Mouse (Mus musculus): ENCODE data around the gene Thy1. TPM values are rescaled to one million over a fixed set of nuclear protein-coding genes. Genes with fewer than 3 reads are reported as not detected.

The Thy1 gene
- total RNA-seq, 2 experiments from 2014 or later = 44.1 to 46.3 TPM

DNA sequence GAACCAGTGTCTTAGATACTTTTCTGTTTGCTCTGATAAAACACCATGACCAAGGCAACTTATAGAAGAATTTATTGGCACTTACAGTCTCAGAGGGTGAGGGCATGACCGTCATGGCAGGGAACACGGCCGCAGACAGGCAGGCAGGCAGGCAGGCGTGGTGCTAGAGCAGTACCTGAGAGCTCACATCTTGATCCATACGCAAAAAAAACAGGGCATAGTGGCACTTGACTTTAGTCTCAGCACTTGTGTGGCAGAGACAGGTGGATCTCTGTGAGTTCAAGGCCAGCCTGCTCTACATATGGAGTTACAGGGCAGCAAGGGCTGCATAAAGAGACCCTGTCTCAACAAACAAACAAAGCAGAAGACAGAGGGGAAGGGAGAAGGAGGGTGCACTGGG lies 9.9 kb upstream of the Thy1 start:
- no peak for DNase-seq (ENCODE audit: low spot score in 2 of 2)

GRCm38 (mm10) chr9:44033957-44034727 lies 9.0 kb upstream of the Thy1 start:
- no peak for DNase-seq (ENCODE audit: low spot score in 2 of 2)

DNA sequence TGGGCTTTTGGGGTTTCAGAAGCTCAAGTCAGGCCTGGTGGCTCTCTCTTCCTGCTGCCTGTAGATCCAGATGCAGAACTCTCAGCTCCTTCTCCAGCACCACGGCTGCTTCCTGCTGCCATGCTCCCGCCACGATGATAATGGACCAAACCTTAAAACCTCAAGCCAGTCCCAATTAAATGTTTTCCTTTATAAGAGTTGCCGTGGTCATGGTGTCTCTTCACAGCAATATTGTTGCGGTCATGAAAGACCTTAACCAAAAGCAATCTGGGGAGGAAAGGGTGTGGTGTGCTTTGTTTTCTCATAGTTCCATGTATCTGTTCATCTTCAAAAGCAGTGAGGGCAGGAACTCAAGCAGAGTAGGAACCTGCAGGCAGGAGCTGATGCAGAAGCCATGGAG lies 6.1 kb upstream of the Thy1 start:
- DNase-seq (ENCODE audit: low spot score in 2 of 2) = no peak

GRCm38 (mm10) chr9:44041511-44042395 lies 1.4 kb upstream of the Thy1 start:
- no peak for DNase-seq (ENCODE audit: low spot score in 2 of 2)

GRCm38 (mm10) chr9:44042396-44042680 lies 846 bp upstream of the Thy1 start:
- no peak for DNase-seq (ENCODE audit: low spot score in 2 of 2)

- DNase-seq (ENCODE audit: low spot score in 2 of 2) = no peak
Measured at GRCm38 (mm10) chr9:44043708-44044425, 683 bp downstream of the Thy1 start.

GRCm38 (mm10) chr9:44044426-44045157 lies 1.4 kb downstream of the Thy1 start:
- no peak for DNase-seq (ENCODE audit: low spot score in 2 of 2)

GRCm38 (mm10) chr9:44045158-44045883 lies 2.1 kb downstream of the Thy1 start:
- no peak for DNase-seq (ENCODE audit: low spot score in 2 of 2)

- no peak for DNase-seq (ENCODE audit: low spot score in 2 of 2)
Measured at GRCm38 (mm10) chr9:44045884-44046272, 2.7 kb downstream of the Thy1 start.

DNA sequence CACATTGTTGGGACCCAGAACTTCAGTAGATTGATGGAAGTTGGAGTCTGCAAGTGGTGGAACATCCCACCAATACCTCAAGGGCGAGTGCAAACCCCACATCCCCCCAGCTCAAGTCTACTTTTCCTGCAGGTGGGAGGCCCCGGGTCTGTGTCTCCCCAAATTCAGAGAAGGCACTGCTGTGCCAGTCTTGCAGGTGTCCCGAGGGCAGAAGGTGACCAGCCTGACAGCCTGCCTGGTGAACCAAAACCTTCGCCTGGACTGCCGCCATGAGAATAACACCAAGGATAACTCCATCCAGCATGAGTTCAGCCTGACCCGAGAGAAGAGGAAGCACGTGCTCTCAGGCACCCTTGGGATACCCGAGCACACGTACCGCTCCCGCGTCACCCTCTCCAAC lies 3.2 kb downstream of the Thy1 start:
- DNase-seq (ENCODE audit: low spot score in 2 of 2) = no peak

GRCm38 (mm10) chr9:44047071-44047470 lies 3.9 kb downstream of the Thy1 start:
- no peak for DNase-seq (ENCODE audit: low spot score in 2 of 2)

- no peak for DNase-seq (ENCODE audit: low spot score in 2 of 2)
Measured at GRCm38 (mm10) chr9:44047571-44048490, 4.6 kb downstream of the Thy1 start.

DNA sequence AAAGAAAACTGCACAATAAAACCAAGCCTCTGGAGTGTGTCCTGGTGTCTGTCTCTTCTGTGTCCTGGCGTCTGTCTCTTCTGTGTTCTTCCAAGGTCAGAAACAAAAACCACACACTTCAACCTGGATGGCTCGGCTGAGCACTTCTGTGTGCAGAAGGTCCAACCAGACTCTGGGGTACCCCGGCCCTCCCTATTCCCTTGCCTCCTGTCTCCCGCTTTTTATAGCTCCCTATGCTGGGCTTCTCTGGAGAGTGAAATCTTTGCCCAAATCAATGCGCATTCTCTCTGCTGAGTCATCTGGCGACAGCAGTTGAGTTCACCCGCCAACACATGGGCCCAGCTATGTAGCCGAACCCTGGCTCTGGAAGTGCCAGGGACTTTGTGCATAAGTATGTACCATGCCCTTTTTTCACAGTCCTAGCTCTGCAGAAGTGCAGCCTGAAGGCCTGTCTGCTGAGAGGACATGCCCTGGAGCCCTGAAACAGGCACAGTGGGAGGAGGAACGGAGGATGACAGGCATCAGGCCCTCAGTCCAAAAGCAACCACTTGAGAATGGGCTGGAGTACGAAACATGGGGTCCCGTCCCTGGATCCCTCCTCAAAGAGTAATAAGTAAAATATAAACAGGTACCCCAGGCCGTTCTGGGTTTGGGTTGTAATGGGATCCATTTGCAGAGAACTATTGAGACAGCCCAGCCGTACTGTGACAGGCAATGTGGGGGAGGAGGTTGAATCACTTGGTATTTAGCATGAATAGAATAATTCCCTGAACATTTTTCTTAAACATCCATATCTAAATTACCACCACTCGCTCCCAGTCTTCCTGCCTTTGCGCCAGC lies 5.6 kb downstream of the Thy1 start:
- no peak for DNase-seq (ENCODE audit: low spot score in 2 of 2)

DNA sequence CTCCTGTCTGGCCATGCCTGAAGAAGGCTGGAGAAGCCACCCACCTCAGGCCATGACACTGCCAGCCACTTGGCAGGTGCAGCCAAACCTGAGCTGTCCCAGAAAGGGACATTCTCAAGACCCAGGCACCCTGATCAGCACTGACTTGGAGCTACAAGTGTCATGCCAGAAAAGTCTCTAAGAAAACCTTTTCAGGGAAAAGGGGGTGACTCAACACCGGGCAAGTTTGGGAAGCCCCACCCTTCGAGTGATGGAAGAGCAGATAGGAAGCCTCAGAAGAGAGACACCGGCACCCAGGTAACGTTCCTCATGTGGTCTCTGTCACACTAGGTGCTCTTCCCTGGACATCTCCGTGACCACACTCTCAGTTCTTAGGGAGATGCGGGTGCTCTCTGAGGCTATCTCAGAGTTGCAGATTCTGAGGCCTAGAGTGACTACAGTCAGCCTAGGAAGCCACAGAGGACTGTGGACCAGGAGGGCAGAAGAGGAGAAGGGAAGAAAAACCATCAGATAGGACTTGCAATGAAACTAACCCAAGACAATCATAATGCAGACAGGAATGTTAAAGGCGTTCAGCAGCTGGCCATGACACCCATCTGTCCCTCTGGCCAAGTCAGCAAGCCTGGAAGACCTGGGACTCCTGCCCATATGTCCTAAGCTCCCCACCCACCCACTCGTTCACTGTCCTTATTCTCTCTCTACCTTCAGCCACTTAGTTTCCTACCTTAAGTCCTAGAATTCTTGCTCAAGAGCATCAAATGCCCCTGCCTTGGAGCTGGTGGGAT lies 6.4 kb downstream of the Thy1 start:
- DNase-seq (ENCODE audit: low spot score in 2 of 2) = no peak

DNA sequence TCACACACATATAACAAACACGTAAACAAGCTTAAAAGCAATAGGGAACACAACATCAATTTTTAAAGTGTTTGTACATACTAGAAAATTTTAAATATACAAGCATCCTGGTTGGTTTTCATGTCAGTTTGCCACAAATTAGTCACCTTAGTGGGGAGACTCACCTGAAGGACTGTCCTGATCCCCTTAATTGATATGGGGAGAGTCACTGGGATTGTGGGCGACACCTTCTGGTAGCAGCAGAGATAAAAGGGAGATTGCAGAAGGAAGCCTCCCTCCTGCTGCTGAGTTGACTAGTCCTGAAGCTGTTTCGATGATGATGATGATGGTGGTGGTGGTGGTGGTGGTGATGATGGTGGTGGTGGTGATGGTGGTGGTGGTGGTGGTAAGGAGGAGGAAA lies 9.7 kb downstream of the Thy1 start:
- DNase-seq (ENCODE audit: low spot score in 2 of 2) = no peak

DNA sequence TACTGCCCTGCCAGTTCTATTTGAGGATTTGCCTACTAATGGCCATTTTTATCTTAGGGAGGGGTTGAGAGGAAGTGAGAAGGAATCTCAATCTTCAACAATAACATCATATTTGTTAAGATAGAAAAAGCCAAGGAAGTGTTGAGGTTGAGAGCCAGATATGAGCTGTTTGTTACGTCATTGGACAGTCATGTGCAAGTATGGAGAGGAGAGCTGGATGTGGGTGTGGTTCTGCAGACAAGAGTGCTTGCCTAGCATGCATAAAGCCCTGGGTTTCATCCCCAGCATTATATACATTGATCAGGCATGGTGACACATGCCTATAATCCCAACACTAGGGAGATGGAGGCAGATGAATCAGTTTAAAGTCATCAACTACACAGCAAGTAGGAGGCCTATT lies 10.8 kb downstream of the Thy1 start:
- no peak for DNase-seq (ENCODE audit: low spot score in 2 of 2)

GRCm38 (mm10) chr9:44058606-44059005 lies 15.4 kb downstream of the Thy1 start:
- DNase-seq (ENCODE audit: low spot score in 2 of 2) = no peak

DNA sequence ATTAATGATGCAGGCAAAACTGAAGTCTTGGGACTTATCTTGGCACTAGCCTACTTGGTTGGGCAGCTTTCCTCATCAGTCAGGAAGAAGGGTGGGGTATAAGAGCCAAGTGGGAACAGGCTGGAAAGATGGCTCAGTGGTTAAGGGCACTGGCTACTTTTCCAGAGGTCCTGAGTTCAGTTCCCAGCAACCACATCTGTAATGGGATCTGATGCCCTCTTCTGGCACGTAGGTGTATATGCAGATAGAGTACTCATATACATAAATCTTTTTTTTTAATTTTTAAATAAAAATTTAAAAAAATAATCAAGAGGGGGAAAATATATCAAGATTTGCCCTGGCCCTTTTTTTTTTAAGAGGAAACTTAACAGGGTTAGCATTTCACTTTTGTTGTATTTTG lies 22.0 kb downstream of the Thy1 start:
- DNase-seq (ENCODE audit: low spot score in 2 of 2) = no peak
